Comparison of ENCODE assay signal across 9 mouse cellular contexts in the genomic region with DNA sequence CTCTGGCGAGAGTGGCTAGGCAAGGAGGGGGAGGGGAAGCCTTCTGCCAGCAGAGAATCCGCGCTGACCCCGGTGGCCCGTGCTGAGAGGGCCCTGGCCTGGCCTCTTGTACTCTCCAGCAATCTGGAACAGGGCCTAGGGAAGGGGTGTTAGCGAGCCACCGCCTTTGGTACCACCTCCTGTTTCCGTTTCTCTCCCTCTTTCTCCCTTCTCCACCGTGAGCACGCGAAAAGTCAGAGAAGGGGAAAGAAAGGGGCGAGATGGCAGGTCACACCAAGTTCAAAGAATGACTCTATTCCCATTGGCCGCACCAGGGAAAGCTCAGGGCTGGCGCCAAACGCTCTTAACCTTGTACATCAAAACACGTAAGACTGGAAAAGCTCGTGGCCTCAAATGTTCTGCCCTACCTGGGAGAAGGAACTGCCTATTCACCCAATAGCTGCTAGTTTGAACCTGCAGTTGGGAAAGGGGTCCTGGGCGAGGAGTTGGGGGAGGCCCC. TPM values are rescaled to one million over a fixed set of nuclear protein-coding genes. Genes with fewer than 3 reads are reported as not detected.
DNase-seq lines count a peak whose midpoint lies in the region; ATAC-seq and TF ChIP-seq lines count a peak whose summit lies in the region.
"Had no signal": no experiment of that assay in that cellular context is flagged by ENCODE, and none has a peak within 500 bp of the region (broad histone marks: within the 10 kb centered on the region; RNA-seq: fewer than 3 reads in every experiment).

No protein-coding gene starts in this region.

- no peaks in the 10 kb centered on the region for H3K9me3 ChIP-seq in heart, embryonic 13.5 days
- H3K9me3 ChIP-seq in ES-Bruce4 (replicated peaks; ENCODE audit: control insufficient read depth, insufficient read depth, low read length, poor library complexity, severe bottlenecking): no peaks in the 10 kb centered on the region
- H3K9me3 ChIP-seq in liver, embryonic 11.5 days (ENCODE audit: control insufficient read depth, low read length): no peaks in the 10 kb centered on the region

- no peak for ATAC-seq in heart, embryonic 13.5 days (ENCODE audit: extremely low read depth, insufficient number of reproducible peaks, low FRiP score, low TSS enrichment)
- no peak for ATAC-seq in liver, embryonic 11.5 days (replicated peaks; ENCODE audit: low FRiP score)

- TF ChIP-seq CTCF in ES-Bruce4 (IDR thresholded peaks at IDR 0.05; ENCODE audit: low read depth, low read length): no peak

- H3K4me3 ChIP-seq in heart, embryonic 13.5 days: peak overlapping the region; percentile 57
- peak overlapping the region; percentile 1; the same call in 1 of the 2 replicates for H3K4me3 ChIP-seq in ES-Bruce4 (ENCODE audit: low read depth, low read length)
- H3K4me3 ChIP-seq in liver, embryonic 11.5 days (ENCODE audit: low read depth, low read length): peak overlapping the region; percentile 55

- H3K4me2 ChIP-seq in heart, embryonic 13.5 days: peak overlapping the region; percentile 83
- H3K4me2 ChIP-seq in liver, embryonic 11.5 days: peak overlapping the region; percentile 71

- H3K27me3 ChIP-seq in heart, embryonic 13.5 days (replicated peaks): peaks cover 80% of the 10 kb centered on the region
- H3K27me3 ChIP-seq in ES-Bruce4 (ENCODE audit: control insufficient read depth, insufficient read depth, low read length, poor library complexity, severe bottlenecking): peaks cover 9% of the 10 kb centered on the region; the same call in 1 of the 2 replicates
- peaks cover 98% of the 10 kb centered on the region for H3K27me3 ChIP-seq in liver, embryonic 11.5 days (replicated peaks; ENCODE audit: control insufficient read depth, insufficient read depth, low read length)

- H3K27ac ChIP-seq in heart, embryonic 13.5 days (replicated peaks): peak overlapping the region; percentile 90
- no peak overlapping the region for H3K27ac ChIP-seq in ES-Bruce4 (ENCODE audit: insufficient read depth, low read length)
- H3K27ac ChIP-seq in liver, embryonic 11.5 days (ENCODE audit: low read depth, low read length): peak overlapping the region; percentile 88

- no peaks in the 10 kb centered on the region for H3K36me3 ChIP-seq in heart, embryonic 13.5 days
- H3K36me3 ChIP-seq in ES-Bruce4 (ENCODE audit: control insufficient read depth, insufficient read depth, low read length, poor library complexity, severe bottlenecking): peaks cover 3% of the 10 kb centered on the region
- H3K36me3 ChIP-seq in liver, embryonic 11.5 days (ENCODE audit: control insufficient read depth, insufficient read depth, low read length): no peaks in the 10 kb centered on the region

- no peak for TF ChIP-seq POLR2A in ES-Bruce4 (IDR thresholded peaks at IDR 0.05; ENCODE audit: insufficient read depth, low read length)

- H3K4me1 ChIP-seq in heart, embryonic 13.5 days: peaks cover 33% of the 10 kb centered on the region
- H3K4me1 ChIP-seq in ES-Bruce4 (ENCODE audit: control insufficient read depth, insufficient read depth, low read length): no peaks in the 10 kb centered on the region
- peaks cover 10% of the 10 kb centered on the region for H3K4me1 ChIP-seq in liver, embryonic 11.5 days (replicated peaks; ENCODE audit: control insufficient read depth, insufficient read depth, low read length)

- H3K9ac ChIP-seq in heart, embryonic 13.5 days: peak overlapping the region; percentile 86
- peak overlapping the region; percentile 83 for H3K9ac ChIP-seq in ES-Bruce4 (ENCODE audit: low read depth, poor library complexity, severe bottlenecking)
- peak overlapping the region; percentile 67; the same call in 1 of the 2 replicates for H3K9ac ChIP-seq in liver, embryonic 11.5 days (ENCODE audit: low read depth, low read length)

- 8% methylated on average over 18 of the region's 18 CpGs for WGBS in heart, embryonic 13.5 days
- WGBS in liver, embryonic 11.5 days: 4% methylated on average over 15 of the region's 18 CpGs

- TF ChIP-seq EP300 in ES-Bruce4 (IDR thresholded peaks at IDR 0.05; ENCODE audit: insufficient read depth, low read depth, low read length): no peak

- no peak for DNase-seq in heart, postnatal 4 days
- DNase-seq in embryo, embryonic 9.5 days (ENCODE audit: extremely low spot score): peak; percentile 77
- DNase-seq in liver, embryonic 11.5 days (ENCODE audit: low spot score): no peak
- no peak for DNase-seq in spleen, postnatal 4 days (ENCODE audit: low spot score in 2 of 2)
- DNase-seq in frontal cortex, postnatal 36 days (ENCODE audit: low spot score in 2 of 2): no peak
- DNase-seq in layer of hippocampus, adult 8-10 months (ENCODE audit: low spot score in 2 of 2): no peak
- DNase-seq: thymus, postnatal 25 days had no signal

RNA-seq across cellular contexts. Expression of a gene that starts 1.5 kb away (rescaled TPM):
- polyA plus RNA-seq in heart, embryonic 13.5 days (2015; fragmentation: Nextera tagmentation; extraction: Ambion mirVana): 9.4 and 12.8 TPM in 2 replicates
- 10 to 100 TPM; 14.4 to 15.8 TPM for total RNA-seq in heart, postnatal 4 days (2021)
- polyA plus RNA-seq in ES-Bruce4 (2011; ENCODE audit: insufficient read depth, insufficient read length, low read depth, missing spikeins): 29.8 and 30.1 TPM in 2 replicates
- 23.3 and 25.9 TPM in 2 replicates for polyA plus RNA-seq in liver, embryonic 11.5 days (2014; fragmentation: Nextera tagmentation; extraction: Ambion mirVana)
- total RNA-seq in layer of hippocampus, adult 8-10 months (2022): 1 to 10 TPM; 2.2 to 3.4 (median 2.6) TPM

Comparison
In these comparisons a context has a peak if more than half of its experiments do, and no peak if none do; other contexts are left out.
1. H3K4me3 ChIP-seq: peak in every context shown above with its lines; median percentile 57 in heart, embryonic 13.5 days; 55 in liver, embryonic 11.5 days; 1 in ES-Bruce4.